Mouse (Mus musculus): ENCODE data around the gene Cd151. TPM values are rescaled to one million over a fixed set of nuclear protein-coding genes. Genes with fewer than 3 reads are reported as not detected.

The Cd151 gene
- polyA plus RNA-seq (2015; fragmentation: Nextera tagmentation; extraction: Ambion mirVana) = 39.1 and 40.3 TPM in 2 replicates

DNA sequence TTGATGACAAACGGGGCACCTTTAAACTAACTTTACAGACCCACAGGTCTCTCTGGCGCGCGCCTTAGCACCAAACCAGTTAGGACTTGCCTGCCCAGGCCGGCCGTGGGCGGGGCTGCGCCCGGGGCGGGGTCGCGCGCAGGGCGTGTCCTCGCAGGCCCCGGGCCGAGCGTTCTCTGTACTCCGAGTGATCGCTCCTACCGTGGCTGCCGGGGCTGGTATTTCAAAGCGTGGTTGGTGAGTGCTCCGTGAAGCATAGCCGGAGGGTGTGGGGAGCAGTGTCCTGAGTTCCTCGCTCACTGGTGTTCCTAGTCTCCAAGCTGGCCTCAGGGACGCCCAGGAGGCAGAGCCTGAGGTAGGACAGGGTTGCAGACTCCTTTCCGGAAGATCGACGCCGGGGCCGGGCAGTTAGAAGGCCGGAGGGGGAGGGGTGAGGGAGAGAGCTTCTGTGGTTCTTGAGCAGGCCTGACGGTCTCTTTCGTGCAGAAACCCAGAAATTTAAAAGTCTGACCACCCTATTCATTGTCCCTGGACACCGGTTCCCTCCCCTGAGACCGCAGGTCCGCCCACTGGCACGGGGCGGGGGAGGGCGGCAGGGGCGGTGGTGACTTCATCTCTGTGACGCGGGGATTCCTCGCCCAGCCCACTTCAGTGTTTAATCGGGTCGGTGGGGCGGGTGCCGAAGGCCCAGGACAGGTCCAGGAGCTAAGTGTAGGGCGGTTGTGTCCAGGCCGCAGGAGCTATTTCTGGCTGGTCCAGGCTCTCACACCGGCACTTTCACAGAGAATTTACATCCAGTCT, at the start of gene Cd151:
Gene Cd151 (plus strand): TSS at position 163 of the 801 bp plus-strand sequence.
- H3K4me1 ChIP-seq (ENCODE audit: control insufficient read depth, insufficient read depth, low read length) = peaks cover 42% of the 10 kb centered on the region
- under 1% methylated on average over 52 of the region's 52 CpGs for WGBS
- ATAC-seq (ENCODE audit: insufficient read depth, low FRiP score) = peak; percentile 88

DNA sequence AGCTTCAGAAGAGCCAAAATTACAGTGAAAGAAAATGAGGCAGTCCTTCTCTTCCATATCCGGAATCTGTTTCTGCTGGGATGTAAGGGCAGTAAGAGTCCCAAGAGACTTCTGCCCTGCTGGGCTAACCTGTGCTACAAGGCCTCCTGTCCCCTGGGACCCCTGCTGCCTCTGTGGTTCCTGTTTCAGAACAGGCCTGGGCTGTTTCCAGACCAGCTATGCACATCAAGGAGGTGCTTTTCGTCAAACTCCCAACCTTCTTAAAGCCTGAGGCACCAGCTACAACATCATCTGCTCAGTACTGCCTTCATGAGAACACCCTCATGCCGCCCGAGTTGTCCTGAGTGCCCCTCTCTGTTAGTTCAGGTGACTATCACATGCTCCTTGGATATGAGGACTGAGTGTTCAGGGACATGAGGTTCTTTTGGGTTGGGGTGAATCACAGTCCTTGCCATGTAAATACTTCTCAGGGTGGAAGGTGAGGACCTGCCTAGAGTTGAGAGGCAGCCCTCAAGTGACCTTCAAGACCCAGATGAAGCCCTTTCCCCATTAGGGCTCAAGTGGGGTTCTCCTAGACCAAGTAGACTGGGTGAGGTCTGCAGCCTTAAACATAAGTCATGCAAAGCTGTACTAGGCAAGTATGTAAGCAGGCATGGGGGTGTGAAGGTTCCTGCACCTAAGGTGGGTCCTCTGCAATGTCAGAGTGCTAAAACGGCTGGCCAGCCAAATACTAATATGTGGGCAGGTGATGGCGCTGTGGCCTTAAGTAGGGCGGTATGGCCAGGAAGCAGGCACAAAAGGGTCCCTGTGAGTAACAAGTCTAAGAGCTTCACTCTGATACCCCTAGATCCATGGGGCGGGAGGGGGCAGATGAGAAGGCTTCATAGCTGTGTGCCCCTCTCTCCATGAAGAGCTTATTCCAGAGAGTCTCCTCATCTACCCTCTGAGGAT, 49.2 kb upstream of the Cd151 start:
- WGBS = 68% methylated on average over 8 of the region's 8 CpGs
- Histone ChIP-seq H3K36me3 (ENCODE audit: control insufficient read depth, insufficient read depth, low read length) (no peaks in the 10 kb centered on the region), H3K9me3 (replicated peaks; ENCODE audit: control insufficient read depth, low read length) (no peaks in the 10 kb centered on the region), H3K4me3 (replicated peaks; ENCODE audit: low read length) (no peak overlapping the region), H3K27ac (ENCODE audit: low read length) (no peak overlapping the region), H3K4me2 (ENCODE audit: low read depth, low read length) (no peak overlapping the region), H3K9ac (ENCODE audit: low read length) (no peak overlapping the region), H3K4me1 (ENCODE audit: control insufficient read depth, insufficient read depth, low read length) (peaks cover 3% of the 10 kb centered on the region; the same call in 1 of the 2 replicates), H3K27me3 (ENCODE audit: control insufficient read depth, insufficient read depth, low read length) (no peaks in the 10 kb centered on the region)
- ATAC-seq (ENCODE audit: insufficient read depth, low FRiP score) = no peak

More for the DNA sequence above, at the start of gene Cd151:
- Histone ChIP-seq H3K27ac (ENCODE audit: low read length) (peak within 1 kb of the TSS; percentile 94), H3K9me3 (replicated peaks; ENCODE audit: control insufficient read depth, low read length) (no peaks in the 10 kb centered on the region), H3K27me3 (ENCODE audit: control insufficient read depth, insufficient read depth, low read length) (peaks cover 16% of the 10 kb centered on the region; the same call in 1 of the 2 replicates), H3K4me3 (replicated peaks; ENCODE audit: low read length) (peak within 1 kb of the TSS; percentile 87), H3K4me2 (ENCODE audit: low read depth, low read length) (peak within 1 kb of the TSS; percentile 83), H3K36me3 (ENCODE audit: control insufficient read depth, insufficient read depth, low read length) (peaks cover 14% of the 10 kb centered on the region), H3K9ac (ENCODE audit: low read length) (peak within 1 kb of the TSS; percentile 90)

DNA sequence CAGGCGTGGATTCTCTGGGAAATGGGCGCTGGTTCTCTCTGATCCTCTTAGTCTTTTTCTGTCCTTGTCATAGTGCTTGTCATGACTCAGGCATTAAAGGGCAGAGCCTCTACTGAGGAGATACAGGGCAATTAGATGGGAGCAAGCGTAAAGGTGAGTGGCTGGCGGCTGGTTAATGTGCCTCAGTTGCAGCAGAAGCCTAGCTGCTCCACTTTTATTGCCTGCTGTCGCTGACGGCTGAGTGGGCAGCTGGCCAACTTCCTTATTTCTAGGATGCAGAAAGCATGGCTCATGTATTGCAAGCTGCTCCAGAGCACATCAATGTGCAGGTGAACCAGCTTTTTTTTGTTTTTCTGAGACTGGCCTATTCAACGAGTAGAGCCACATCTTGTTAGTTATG, 48.2 kb upstream of the Cd151 start:
- no peak overlapping the region for H3K4me2 ChIP-seq (ENCODE audit: low read depth, low read length)
- ATAC-seq (ENCODE audit: insufficient read depth, low FRiP score) = no peak
- H3K9ac ChIP-seq (ENCODE audit: low read length) = no peak overlapping the region
- H3K9me3 ChIP-seq (replicated peaks; ENCODE audit: control insufficient read depth, low read length) = no peaks in the 10 kb centered on the region
- H3K27ac ChIP-seq (ENCODE audit: low read length) = no peak overlapping the region
- no peaks in the 10 kb centered on the region for H3K4me1 ChIP-seq (ENCODE audit: control insufficient read depth, insufficient read depth, low read length)
- WGBS = 59% methylated on average over 7 of the region's 7 CpGs
- no peaks in the 10 kb centered on the region for H3K36me3 ChIP-seq (ENCODE audit: control insufficient read depth, insufficient read depth, low read length)
- H3K27me3 ChIP-seq (ENCODE audit: control insufficient read depth, insufficient read depth, low read length) = no peaks in the 10 kb centered on the region
- H3K4me3 ChIP-seq (replicated peaks; ENCODE audit: low read length) = no peak overlapping the region

DNA sequence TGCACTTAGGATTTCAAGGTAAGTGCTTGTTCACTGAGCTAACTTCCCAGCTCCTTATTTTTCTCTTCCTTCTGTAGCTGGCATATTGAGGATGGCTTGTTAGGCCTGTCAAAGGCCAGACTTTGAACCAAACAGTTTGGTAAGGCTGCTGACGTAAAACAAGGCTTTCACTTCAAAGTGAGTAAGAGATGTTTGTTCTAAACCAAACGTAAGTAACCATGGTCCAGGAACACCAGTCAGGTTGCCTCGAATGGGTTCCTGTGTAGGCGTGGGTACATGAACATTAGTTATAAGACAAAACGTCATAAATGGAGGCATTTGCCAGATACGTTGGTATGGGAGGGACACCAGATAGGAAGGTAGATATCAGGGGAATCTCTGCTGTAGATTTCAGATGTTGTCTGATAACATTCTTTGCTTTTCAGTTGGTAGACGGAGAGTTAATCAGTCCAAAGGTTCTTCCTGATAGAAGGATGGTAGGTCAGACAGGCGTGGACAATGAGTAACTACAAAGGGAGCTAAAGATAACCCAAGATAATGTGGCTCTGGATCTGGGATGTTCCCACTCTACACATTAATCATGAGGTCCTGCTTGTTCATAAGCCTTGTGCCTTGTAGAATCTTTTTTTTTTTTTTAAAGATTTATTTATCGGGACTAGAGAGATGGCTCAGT, 47.0 kb upstream of the Cd151 start:
- H3K27me3 ChIP-seq (ENCODE audit: control insufficient read depth, insufficient read depth, low read length) = no peaks in the 10 kb centered on the region
- no peak overlapping the region for H3K4me2 ChIP-seq (ENCODE audit: low read depth, low read length)
- H3K9ac ChIP-seq (ENCODE audit: low read length) = no peak overlapping the region
- 65% methylated on average over 9 of the region's 9 CpGs for WGBS
- H3K4me3 ChIP-seq (replicated peaks; ENCODE audit: low read length) = no peak overlapping the region
- H3K4me1 ChIP-seq (ENCODE audit: control insufficient read depth, insufficient read depth, low read length) = no peaks in the 10 kb centered on the region
- no peaks in the 10 kb centered on the region for H3K9me3 ChIP-seq (replicated peaks; ENCODE audit: control insufficient read depth, low read length)
- ATAC-seq (ENCODE audit: insufficient read depth, low FRiP score) = no peak
- no peaks in the 10 kb centered on the region for H3K36me3 ChIP-seq (ENCODE audit: control insufficient read depth, insufficient read depth, low read length)
- no peak overlapping the region for H3K27ac ChIP-seq (ENCODE audit: low read length)

DNA sequence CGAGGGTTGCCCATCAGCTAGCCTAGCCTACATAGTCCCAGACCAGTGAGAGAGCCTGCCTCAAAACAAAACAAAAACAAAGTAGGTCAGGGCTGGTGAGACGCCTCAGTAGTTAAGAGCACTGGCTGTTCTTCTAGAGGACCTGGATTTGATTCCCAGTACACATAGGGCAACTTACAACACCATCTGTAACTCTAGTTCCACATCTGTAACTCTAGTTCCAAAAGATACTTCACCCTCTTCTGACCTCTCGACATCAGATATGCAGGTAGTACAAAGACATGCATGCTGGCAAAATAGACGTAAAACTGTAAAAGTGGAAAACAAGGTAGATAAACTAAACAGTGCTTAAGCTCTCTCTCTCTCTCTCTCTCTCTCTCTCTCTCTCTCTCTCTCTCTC, 43.4 kb upstream of the Cd151 start:
- 58% methylated on average over 4 of the region's 4 CpGs for WGBS
- no peak overlapping the region for H3K4me2 ChIP-seq (ENCODE audit: low read depth, low read length)
- H3K9me3 ChIP-seq (replicated peaks; ENCODE audit: control insufficient read depth, low read length) = no peaks in the 10 kb centered on the region
- no peaks in the 10 kb centered on the region for H3K4me1 ChIP-seq (ENCODE audit: control insufficient read depth, insufficient read depth, low read length)
- no peak for ATAC-seq (ENCODE audit: insufficient read depth, low FRiP score)
- no peaks in the 10 kb centered on the region for H3K27me3 ChIP-seq (ENCODE audit: control insufficient read depth, insufficient read depth, low read length)
- no peaks in the 10 kb centered on the region for H3K36me3 ChIP-seq (ENCODE audit: control insufficient read depth, insufficient read depth, low read length)
- H3K9ac ChIP-seq (ENCODE audit: low read length) = no peak overlapping the region
- no peak overlapping the region for H3K4me3 ChIP-seq (replicated peaks; ENCODE audit: low read length)
- no peak overlapping the region for H3K27ac ChIP-seq (ENCODE audit: low read length)

GRCm38 (mm10) chr7:141426948-141427730, 40.1 kb upstream of the Cd151 start:
- ATAC-seq (ENCODE audit: insufficient read depth, low FRiP score) = no peak
- Histone ChIP-seq H3K4me2 (ENCODE audit: low read depth, low read length) (no peak overlapping the region), H3K4me1 (ENCODE audit: control insufficient read depth, insufficient read depth, low read length) (peaks cover 9% of the 10 kb centered on the region), H3K4me3 (replicated peaks; ENCODE audit: low read length) (no peak overlapping the region), H3K36me3 (ENCODE audit: control insufficient read depth, insufficient read depth, low read length) (no peaks in the 10 kb centered on the region), H3K27me3 (ENCODE audit: control insufficient read depth, insufficient read depth, low read length) (no peaks in the 10 kb centered on the region), H3K9me3 (replicated peaks; ENCODE audit: control insufficient read depth, low read length) (no peaks in the 10 kb centered on the region), H3K27ac (ENCODE audit: low read length) (no peak overlapping the region), H3K9ac (ENCODE audit: low read length) (no peak overlapping the region)
- WGBS = 80% methylated on average over 12 of the region's 12 CpGs

DNA sequence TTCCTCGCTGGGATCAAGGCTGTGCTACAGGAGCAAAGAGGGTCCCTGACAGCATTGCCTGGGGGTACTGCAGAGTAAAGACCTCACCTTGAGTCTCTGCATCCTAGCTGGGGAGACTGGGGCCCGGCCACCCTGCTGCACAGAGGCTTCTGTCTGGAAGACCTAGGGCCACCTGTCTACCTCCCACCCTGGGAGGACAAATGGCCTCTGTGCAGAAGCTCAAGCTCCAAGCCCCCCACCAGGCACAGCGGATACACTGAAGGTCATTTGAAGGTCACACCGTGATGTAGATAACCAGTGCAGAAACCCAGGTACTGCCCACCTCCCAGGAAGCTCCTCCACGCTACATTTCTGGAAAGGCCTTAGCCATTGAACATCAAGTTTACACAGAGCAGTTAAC, 38.5 kb upstream of the Cd151 start:
- H3K9me3 ChIP-seq (replicated peaks; ENCODE audit: control insufficient read depth, low read length) = no peaks in the 10 kb centered on the region
- 41% methylated on average over 5 of the region's 5 CpGs for WGBS
- H3K4me2 ChIP-seq (ENCODE audit: low read depth, low read length) = 0 out of 2 replicates have a peak overlapping the region, but pooled peaks have one; percentile 38
- H3K4me1 ChIP-seq (ENCODE audit: control insufficient read depth, insufficient read depth, low read length) = peaks cover 10% of the 10 kb centered on the region
- H3K9ac ChIP-seq (ENCODE audit: low read length) = no peak overlapping the region
- peak overlapping the region; percentile 9; the same call in 1 of the 2 replicates for H3K4me3 ChIP-seq (replicated peaks; ENCODE audit: low read length)
- H3K27me3 ChIP-seq (ENCODE audit: control insufficient read depth, insufficient read depth, low read length) = no peaks in the 10 kb centered on the region
- no peak for ATAC-seq (ENCODE audit: insufficient read depth, low FRiP score)
- H3K36me3 ChIP-seq (ENCODE audit: control insufficient read depth, insufficient read depth, low read length) = no peaks in the 10 kb centered on the region
- no peak overlapping the region for H3K27ac ChIP-seq (ENCODE audit: low read length)

- Histone ChIP-seq H3K36me3 (ENCODE audit: control insufficient read depth, insufficient read depth, low read length) (no peaks in the 10 kb centered on the region), H3K9me3 (replicated peaks; ENCODE audit: control insufficient read depth, low read length) (no peaks in the 10 kb centered on the region), H3K27ac (ENCODE audit: low read length) (no peak within 1 kb of the TSS), H3K4me3 (replicated peaks; ENCODE audit: low read length) (peak within 1 kb of the TSS; percentile 9; the same call in 1 of the 2 replicates), H3K4me2 (ENCODE audit: low read depth, low read length) (peak within 1 kb of the TSS; percentile 38; the same call in 1 of the 2 replicates), H3K9ac (ENCODE audit: low read length) (0 out of 2 replicates have a peak within 1 kb of the TSS, but pooled peaks have one; percentile 23), H3K27me3 (ENCODE audit: control insufficient read depth, insufficient read depth, low read length) (no peaks in the 10 kb centered on the region), H3K4me1 (ENCODE audit: control insufficient read depth, insufficient read depth, low read length) (peaks cover 16% of the 10 kb centered on the region)
- peak; percentile 55 for ATAC-seq (ENCODE audit: insufficient read depth, low FRiP score)
- 6% methylated on average over 19 of the region's 19 CpGs for WGBS
These were observed 37.9 kb upstream of the Cd151 start, which contains the start of gene Cend1 for GRCm38 (mm10) chr7:141429310-141429709. Gene Cend1 (minus strand): TSS chr7:141429491.
